Mouse (Mus musculus): Measurements from ENCODE around the gene Acp7. TPM values are rescaled to one million over a fixed set of nuclear protein-coding genes. Genes with fewer than 3 reads are reported as not detected.

The Acp7 gene
- polyA plus RNA-seq, 1 experiment = not detected

DNA sequence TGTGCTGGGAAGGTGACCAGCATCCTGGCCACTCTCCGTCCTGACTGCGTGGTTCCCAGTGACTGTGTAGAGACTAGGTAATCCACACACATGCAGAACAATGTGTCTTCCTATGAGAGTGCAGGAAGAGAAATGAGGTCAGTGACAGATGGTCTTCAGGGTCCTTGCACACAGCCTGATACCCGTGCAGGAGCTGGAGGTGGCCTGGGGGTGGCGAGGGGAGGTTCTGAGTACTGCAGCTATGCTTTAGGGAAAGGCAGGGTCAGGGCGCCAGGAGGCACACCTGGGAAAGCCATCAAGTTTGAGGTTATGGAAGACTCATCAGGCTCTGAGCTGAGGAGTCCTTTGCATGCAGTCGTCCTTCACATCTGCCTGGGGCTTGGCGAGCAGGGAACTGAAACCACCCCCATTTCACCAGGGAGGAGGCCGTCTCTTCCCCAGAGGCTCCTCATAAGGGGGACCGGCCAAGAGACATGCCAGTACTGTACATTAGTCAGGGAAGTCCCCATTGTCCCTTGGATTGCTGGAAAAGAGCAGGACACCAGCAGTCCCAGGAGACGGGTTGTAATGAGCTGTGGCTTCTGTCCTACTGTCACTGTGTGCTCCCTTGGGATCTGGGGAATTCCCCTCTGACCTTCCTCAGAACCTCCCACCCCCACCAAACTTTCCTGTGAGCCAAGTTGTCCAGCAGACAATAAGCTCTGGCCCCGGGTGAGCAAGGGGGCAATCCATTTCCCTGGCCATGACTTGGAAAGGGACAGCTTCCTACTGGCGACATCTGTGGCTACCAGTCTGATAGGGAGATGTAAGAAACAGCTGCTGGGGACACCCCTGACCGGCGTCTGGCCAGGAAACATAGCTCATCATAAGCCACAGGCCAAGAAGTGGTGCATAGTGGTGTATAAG is 37.7 kb downstream of the Acp7 start:
- H3K27ac ChIP-seq (ENCODE audit: insufficient read depth, low read length) = no peak overlapping the region
- H3K4me3 ChIP-seq (ENCODE audit: insufficient read depth, low read length) = no peak overlapping the region
- TF ChIP-seq CTCF (IDR thresholded peaks at IDR 0.05; ENCODE audit: borderline replicate concordance, insufficient read depth, low read length) (no peak), POLR2A (IDR thresholded peaks at IDR 0.05; ENCODE audit: low read depth, low read length) (no peak)
- peaks cover 4% of the 10 kb centered on the region; the same call in 1 of the 2 replicates for H3K4me1 ChIP-seq (ENCODE audit: control insufficient read depth, insufficient read depth, low read length)

DNA sequence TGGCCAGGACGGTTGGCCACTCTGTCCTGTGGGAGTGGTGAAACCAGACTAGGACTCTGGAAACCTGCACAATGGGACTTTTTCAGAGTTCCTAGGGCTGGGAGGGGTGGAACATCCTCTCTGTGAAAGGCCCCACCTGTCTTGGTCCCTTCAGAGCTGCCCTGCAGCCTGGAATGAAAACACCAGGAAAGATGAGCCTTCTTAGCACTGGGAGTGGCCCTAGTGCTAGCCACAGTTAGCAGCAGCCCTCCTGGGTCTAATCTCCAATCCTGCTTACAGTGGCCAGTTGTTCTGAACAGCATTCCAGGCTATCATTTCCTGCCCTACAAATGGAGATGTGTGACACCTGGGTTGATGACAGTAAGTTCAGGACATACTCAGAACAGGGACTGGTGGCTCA is 39.3 kb downstream of the Acp7 start:
- H3K4me1 ChIP-seq (ENCODE audit: control insufficient read depth, insufficient read depth, low read length) = peaks cover 17% of the 10 kb centered on the region
- no peak for TF ChIP-seq POLR2A (IDR thresholded peaks at IDR 0.05; ENCODE audit: low read depth, low read length)
- TF ChIP-seq CTCF (IDR thresholded peaks at IDR 0.05; ENCODE audit: borderline replicate concordance, insufficient read depth, low read length) = no peak
- no peak overlapping the region for H3K27ac ChIP-seq (ENCODE audit: insufficient read depth, low read length)
- no peak overlapping the region for H3K4me3 ChIP-seq (ENCODE audit: insufficient read depth, low read length)

DNA sequence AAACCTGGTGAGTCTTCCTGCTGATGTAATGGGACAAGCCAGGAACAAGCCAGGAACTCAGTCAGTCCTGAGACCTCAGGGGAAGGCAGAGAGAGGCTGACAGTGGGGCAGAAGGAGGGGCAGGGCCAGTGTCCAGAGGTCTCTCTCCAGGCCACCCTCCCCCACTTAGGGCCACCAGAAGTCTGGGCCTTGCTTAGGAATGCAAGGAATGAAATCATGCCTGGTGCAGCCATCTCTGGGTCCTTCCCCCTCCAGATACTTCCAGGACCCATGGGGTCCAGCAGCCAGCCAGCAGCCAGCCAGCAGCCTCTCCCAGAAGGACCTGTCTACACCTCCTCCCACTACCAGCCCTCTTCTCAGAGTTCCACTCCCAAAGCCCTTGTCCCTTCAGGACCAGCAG is 43.5 kb downstream of the Acp7 start:
- H3K4me3 ChIP-seq (ENCODE audit: insufficient read depth, low read length) = no peak overlapping the region
- TF ChIP-seq CTCF (IDR thresholded peaks at IDR 0.05; ENCODE audit: borderline replicate concordance, insufficient read depth, low read length) (no peak), POLR2A (IDR thresholded peaks at IDR 0.05; ENCODE audit: low read depth, low read length) (no peak)
- H3K4me1 ChIP-seq (ENCODE audit: control insufficient read depth, insufficient read depth, low read length) = peaks cover 16% of the 10 kb centered on the region
- peak overlapping the region; percentile 7; the same call in 1 of the 2 replicates for H3K27ac ChIP-seq (ENCODE audit: insufficient read depth, low read length)

DNA sequence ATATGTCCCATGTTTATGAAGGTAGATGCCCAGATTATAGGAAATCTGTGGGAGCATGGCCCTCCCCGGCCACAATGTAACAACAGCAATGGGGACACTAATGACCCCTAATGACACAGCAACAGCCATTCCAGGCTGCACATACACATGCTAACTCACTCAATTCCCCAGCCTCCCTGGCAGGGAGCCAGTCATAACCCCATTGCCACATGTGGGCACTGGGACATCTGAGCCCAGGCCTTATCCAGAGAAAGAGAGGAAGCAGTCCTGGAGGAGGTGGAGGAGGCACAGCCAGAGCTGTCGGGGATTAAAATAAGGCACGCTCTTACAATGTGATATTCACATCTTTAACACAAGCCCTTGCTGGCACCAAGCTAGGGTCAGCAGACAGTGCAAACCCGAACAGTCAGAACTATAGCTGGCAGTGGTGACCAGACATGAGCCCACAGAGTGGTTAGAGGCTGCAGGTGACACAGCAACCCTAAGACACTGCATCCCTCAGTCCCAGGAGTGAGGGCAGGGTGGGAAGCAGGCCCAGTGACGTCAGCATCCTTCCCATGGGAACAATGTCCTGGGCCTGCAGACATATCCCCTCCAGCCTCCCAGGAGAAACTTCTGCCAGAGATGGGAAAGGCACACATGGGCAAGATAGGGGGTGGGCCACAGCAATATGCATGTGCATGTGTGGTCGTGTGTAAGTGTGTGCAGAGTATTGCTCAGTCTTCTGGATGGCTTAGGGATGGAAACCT is 44.3 kb downstream of the Acp7 start:
- Histone ChIP-seq H3K27ac (ENCODE audit: insufficient read depth, low read length) (no peak overlapping the region), H3K4me3 (ENCODE audit: insufficient read depth, low read length) (no peak overlapping the region), H3K4me1 (ENCODE audit: control insufficient read depth, insufficient read depth, low read length) (peaks cover 16% of the 10 kb centered on the region)
- no peak for TF ChIP-seq CTCF (IDR thresholded peaks at IDR 0.05; ENCODE audit: borderline replicate concordance, insufficient read depth, low read length)

DNA sequence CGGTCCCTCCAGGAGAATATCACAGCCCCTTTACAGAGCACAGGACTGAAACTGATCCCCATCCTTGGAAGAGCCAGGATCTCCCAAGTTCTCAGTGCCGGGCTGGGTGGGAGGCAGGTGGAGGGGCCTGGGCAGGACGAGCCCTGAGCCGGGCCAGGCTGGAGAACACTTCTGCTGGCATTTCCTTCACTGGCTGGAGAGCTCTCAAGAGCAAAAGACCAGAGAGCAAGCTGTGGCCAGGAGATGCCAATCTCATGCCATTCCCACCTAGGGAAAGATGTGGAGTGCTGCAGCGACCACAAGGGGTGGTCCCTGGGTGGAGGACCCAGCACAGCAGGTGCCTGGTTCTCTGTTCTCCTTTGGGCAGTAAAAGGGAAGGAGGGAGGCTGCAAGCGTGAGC is 46.1 kb downstream of the Acp7 start:
- Histone ChIP-seq H3K27ac (ENCODE audit: insufficient read depth, low read length) (no peak overlapping the region), H3K4me3 (ENCODE audit: insufficient read depth, low read length) (no peak overlapping the region), H3K4me1 (ENCODE audit: control insufficient read depth, insufficient read depth, low read length) (peaks cover 16% of the 10 kb centered on the region)
- no peak for TF ChIP-seq CTCF (IDR thresholded peaks at IDR 0.05; ENCODE audit: borderline replicate concordance, insufficient read depth, low read length)
- no peak for TF ChIP-seq POLR2A (IDR thresholded peaks at IDR 0.05; ENCODE audit: low read depth, low read length)

DNA sequence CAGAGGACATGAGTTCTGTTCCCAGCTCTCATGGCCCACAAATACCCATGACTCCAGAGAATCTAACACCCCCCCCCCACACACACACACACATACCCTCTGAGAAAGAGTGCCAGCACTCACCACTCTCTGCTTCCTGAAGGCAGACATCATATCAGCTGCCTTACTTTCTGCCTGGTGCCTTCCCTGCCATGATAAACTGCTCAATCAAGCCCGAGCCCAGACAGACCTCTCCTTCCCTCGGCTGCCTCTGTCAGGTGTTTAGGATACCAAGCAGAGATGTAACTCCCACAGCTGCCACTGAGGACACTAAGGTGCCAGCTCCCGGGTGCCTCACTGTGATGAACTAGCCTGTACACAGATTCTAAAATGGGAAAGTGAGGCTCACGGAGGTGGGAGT is 46.7 kb downstream of the Acp7 start:
- Histone ChIP-seq H3K4me1 (ENCODE audit: control insufficient read depth, insufficient read depth, low read length) (peaks cover 16% of the 10 kb centered on the region), H3K4me3 (ENCODE audit: insufficient read depth, low read length) (no peak overlapping the region), H3K27ac (ENCODE audit: insufficient read depth, low read length) (no peak overlapping the region)
- TF ChIP-seq CTCF (IDR thresholded peaks at IDR 0.05; ENCODE audit: borderline replicate concordance, insufficient read depth, low read length) = no peak
- no peak for TF ChIP-seq POLR2A (IDR thresholded peaks at IDR 0.05; ENCODE audit: low read depth, low read length)

DNA sequence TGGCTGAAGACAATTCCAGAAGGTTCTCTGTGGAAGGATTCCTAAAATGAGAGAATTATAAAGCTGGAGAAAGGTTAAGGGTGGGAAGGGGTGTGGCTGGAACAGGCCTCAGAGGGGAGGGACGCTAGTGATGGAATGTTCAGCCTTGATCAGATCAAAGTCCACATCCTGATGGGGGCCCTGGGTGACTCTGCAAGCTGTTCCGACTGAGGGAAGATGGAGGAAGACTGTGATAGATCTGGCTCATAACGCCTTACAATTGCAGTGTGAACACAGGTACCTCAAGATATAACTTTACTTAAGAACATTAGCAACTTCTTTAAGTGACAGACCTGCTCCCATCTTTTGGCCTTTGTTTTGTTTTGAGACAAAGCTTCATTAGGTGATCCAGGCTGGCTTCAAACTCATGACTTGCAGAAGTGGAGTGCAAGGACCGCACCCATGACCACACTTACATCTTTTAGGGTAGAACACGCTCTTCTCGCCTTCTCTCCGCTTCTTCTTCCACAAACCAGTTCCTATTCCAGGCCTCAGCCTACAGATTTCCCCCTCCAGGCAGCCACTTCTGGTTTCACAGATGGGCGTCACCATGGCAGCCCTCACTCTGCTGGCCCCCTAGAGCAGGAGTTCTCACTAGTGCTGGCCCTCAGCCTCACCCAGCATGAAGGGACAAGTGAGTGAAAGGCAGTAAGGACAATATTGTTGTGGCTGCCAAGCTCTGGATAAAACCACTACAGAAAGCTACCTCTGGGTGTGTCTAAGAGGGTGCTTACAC is 47.4 kb downstream of the Acp7 start:
- peaks cover 16% of the 10 kb centered on the region for H3K4me1 ChIP-seq (ENCODE audit: control insufficient read depth, insufficient read depth, low read length)

DNA sequence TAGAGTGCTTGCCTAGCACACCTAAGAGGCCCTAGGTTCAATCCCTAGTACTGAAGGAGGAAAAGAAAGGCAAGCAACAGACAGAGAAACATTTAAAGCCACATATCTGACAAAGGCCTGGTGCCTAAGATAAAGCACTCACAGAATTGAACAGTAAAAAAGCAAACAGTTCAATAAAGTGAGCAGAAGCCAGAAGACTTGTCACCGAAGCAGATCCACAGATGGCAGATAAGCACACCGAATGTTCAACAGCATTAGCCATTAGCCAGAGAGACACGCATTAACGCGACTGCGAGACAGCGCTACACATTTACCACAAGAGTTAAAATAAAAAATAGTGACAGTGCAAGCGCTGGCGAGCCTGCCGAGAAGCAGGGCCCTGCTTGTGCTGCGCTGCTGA is 48.3 kb downstream of the Acp7 start:
- H3K4me3 ChIP-seq (ENCODE audit: insufficient read depth, low read length) = no peak overlapping the region
- TF ChIP-seq CTCF (IDR thresholded peaks at IDR 0.05; ENCODE audit: borderline replicate concordance, insufficient read depth, low read length) (no peak), POLR2A (IDR thresholded peaks at IDR 0.05; ENCODE audit: low read depth, low read length) (no peak)
- H3K4me1 ChIP-seq (ENCODE audit: control insufficient read depth, insufficient read depth, low read length) = peaks cover 15% of the 10 kb centered on the region
- H3K27ac ChIP-seq (ENCODE audit: insufficient read depth, low read length) = no peak overlapping the region

More for the DNA sequence above, 47.4 kb downstream of the Acp7 start:
- Histone ChIP-seq H3K27ac (ENCODE audit: insufficient read depth, low read length) (no peak overlapping the region), H3K4me3 (ENCODE audit: insufficient read depth, low read length) (no peak overlapping the region)
- no peak for TF ChIP-seq CTCF (IDR thresholded peaks at IDR 0.05; ENCODE audit: borderline replicate concordance, insufficient read depth, low read length)
- no peak for TF ChIP-seq POLR2A (IDR thresholded peaks at IDR 0.05; ENCODE audit: low read depth, low read length)

DNA sequence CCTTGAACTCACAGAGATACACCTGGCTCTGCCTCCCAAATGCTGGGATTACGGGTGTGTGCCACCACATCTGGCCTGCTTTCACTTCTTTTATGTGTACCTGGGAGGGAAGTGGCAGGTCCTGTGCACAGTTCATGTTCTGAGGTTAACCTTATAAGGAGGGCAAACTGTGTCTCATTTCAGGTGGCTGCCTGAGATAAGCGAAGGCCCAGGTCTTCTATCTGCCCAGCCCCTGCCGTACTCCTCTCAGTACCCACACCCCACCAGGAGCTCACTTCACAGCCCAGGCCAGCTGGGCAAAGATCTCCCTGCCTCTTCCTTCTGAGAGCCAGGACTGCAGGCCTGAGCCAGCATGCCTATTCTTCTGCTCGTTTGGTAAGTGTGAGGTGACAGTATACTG is 49.4 kb downstream of the Acp7 start:
- Histone ChIP-seq H3K4me3 (ENCODE audit: insufficient read depth, low read length) (no peak overlapping the region), H3K4me1 (ENCODE audit: control insufficient read depth, insufficient read depth, low read length) (peaks cover 13% of the 10 kb centered on the region), H3K27ac (ENCODE audit: insufficient read depth, low read length) (no peak overlapping the region)
- no peak for TF ChIP-seq CTCF (IDR thresholded peaks at IDR 0.05; ENCODE audit: borderline replicate concordance, insufficient read depth, low read length)
- TF ChIP-seq POLR2A (IDR thresholded peaks at IDR 0.05; ENCODE audit: low read depth, low read length) = no peak
